Mouse (Mus musculus) heart, embryonic 15.5 days (tissue): ENCODE measurements at regions not wholly inside any gene's neighbourhood (a gene's known extent, or its start where the extent isn't known, plus 50 kb on each side); places are given as distances from the start of the nearest gene placed in this dataset.

ENCODE experiments used
- ATAC-seq: fragments of 200-750 bp; cut with Nextera tagmentation; replicated peaks from 2 replicates; pipeline ENCODE4 v1.8.0; 2017; ENCODE audit warnings: low read depth, moderate TSS enrichment; ENCODE audit not compliant: insufficient number of reproducible peaks, insufficient read depth, low FRiP score
- H3K27ac ChIP-seq: fragments of 300-500 bp; sonication (generic); 2 replicates; pipeline ENCODE4 v1.5.1; 2015; ENCODE audit warnings: mild to moderate bottlenecking, inconsistent platforms
- H3K27me3 ChIP-seq: fragments of 300-500 bp; sonication (generic); 2 replicates; pipeline ENCODE4 v1.6.1; 2015; ENCODE audit warnings: inconsistent platforms
- H3K36me3 ChIP-seq: fragments of 300-500 bp; sonication (generic); 2 replicates; pipeline ENCODE4 v1.6.1; 2015; ENCODE audit warnings: mild to moderate bottlenecking, inconsistent platforms
- H3K4me1 ChIP-seq: fragments of 300-500 bp; sonication (generic); replicated peaks from 2 replicates; pipeline ENCODE4 v1.6.1; 2015; ENCODE audit warnings: inconsistent platforms
- H3K4me2 ChIP-seq: fragments of 300-500 bp; sonication (generic); 2 replicates; pipeline ENCODE4 v1.6.1; 2015; ENCODE audit warnings: inconsistent platforms, mild to moderate bottlenecking, moderate library complexity
- H3K4me3 ChIP-seq: fragments of 300-500 bp; sonication (generic); 2 replicates; pipeline ENCODE4 v1.5.1; 2015; ENCODE audit warnings: mild to moderate bottlenecking, inconsistent platforms
- H3K9ac ChIP-seq: fragments of 300-500 bp; sonication (generic); 2 replicates; pipeline ENCODE4 v1.6.1; 2015; ENCODE audit warnings: mild to moderate bottlenecking, inconsistent platforms
- H3K9me3 ChIP-seq: fragments of 300-500 bp; sonication (generic); replicated peaks from 2 replicates; pipeline ENCODE4 v1.6.1; 2016; ENCODE audit warnings: inconsistent platforms
- WGBS: fragments of 180-500 bp; shearing (Covaris S2); methylation state at CpG from one replicate; pipeline ENCODE4 v1.1.7; 2015; ENCODE audit warnings: mixed read lengths; 5-methylcytosine and 5-hydroxymethylcytosine counted together

DNA sequence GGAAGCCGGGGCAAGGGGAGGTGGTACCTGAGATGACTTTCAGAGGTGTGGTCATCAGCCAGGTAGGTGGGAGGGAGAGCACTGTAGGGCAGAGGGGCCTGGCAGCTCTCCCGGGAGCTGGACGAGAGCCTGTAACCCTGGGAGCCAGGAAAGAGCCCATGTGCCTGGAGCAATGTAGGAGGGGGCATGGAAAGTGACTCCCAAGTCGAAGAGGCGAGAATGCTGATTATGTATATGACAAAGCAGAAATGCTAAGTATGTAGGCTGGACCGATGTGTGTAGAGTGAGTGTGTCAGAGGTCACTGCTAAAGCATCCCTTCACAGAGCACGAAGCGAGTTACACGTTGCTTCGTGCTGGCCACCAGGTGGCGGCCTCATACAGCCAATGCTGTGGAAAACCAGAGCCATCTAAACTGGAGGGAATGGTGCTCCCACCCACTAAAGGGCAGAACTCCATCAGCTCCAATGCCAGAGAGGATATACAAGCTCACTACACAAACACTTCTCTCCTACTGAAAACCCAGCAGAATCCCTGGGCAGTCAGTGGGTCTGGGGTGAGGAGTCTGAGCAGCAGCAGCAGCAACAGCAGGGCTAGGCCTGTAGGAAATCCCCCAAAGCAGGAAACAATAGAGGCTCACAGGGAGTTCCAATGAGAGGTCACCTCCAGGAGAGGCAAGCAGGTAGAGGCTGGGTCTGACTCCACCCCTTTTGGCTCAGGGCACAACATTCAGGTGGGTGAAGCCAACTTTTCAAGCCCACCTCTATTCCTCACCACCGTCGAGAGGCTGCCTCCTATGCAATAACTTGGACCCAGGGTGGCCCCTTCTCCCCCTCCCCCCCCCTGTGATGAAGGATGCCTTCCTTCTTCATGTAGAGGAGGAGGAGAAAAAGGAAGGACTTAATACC is 116.9 kb upstream of the Klf14 start:
- peaks cover 48% of the 10 kb centered on the region for H3K4me1 ChIP-seq
- 22% methylated on average over 13 of the region's 13 CpGs for WGBS

GRCm38 (mm10) chr6:31076478-31076834 is 117.6 kb upstream of the Klf14 start:
- Histone ChIP-seq H3K27me3 (no peaks in the 10 kb centered on the region), H3K36me3 (no peaks in the 10 kb centered on the region), H3K4me2 (no peak overlapping the region), H3K4me3 (no peak overlapping the region), H3K4me1 (peaks cover 47% of the 10 kb centered on the region), H3K9me3 (no peaks in the 10 kb centered on the region), H3K9ac (no peak overlapping the region), H3K27ac (peak overlapping the region; percentile 46)
- WGBS, result 62% methylated on average over 6 of the region's 6 CpGs
- ATAC-seq, result no peak

More for the DNA sequence above, 116.9 kb upstream of the Klf14 start:
- Histone ChIP-seq H3K36me3 (no peaks in the 10 kb centered on the region), H3K27me3 (no peaks in the 10 kb centered on the region), H3K27ac (peak overlapping the region; percentile 25; the same call in 1 of the 2 replicates), H3K9me3 (no peaks in the 10 kb centered on the region), H3K9ac (no peak overlapping the region), H3K4me3 (no peak overlapping the region), H3K4me2 (no peak overlapping the region)
- ATAC-seq, result peak; percentile 60

GRCm38 (mm10) chr6:31077216-31077615 is 118.3 kb upstream of the Klf14 start:
- H3K9ac ChIP-seq, result no peak overlapping the region
- H3K27ac ChIP-seq, result peak overlapping the region; percentile 46
- H3K36me3 ChIP-seq, result no peaks in the 10 kb centered on the region
- no peak for ATAC-seq
- peaks cover 55% of the 10 kb centered on the region for H3K4me1 ChIP-seq
- no peak overlapping the region for H3K4me3 ChIP-seq
- H3K27me3 ChIP-seq, result no peaks in the 10 kb centered on the region
- H3K4me2 ChIP-seq, result no peak overlapping the region
- no peaks in the 10 kb centered on the region for H3K9me3 ChIP-seq
- 35% methylated on average over 9 of the region's 9 CpGs for WGBS

- Histone ChIP-seq H3K27me3 (no peaks in the 10 kb centered on the region), H3K9me3 (no peaks in the 10 kb centered on the region), H3K9ac (no peak overlapping the region), H3K27ac (peak overlapping the region; percentile 46), H3K36me3 (no peaks in the 10 kb centered on the region), H3K4me3 (no peak overlapping the region), H3K4me1 (peaks cover 60% of the 10 kb centered on the region), H3K4me2 (no peak overlapping the region)
- 61% methylated on average over 9 of the region's 9 CpGs for WGBS
- no peak for ATAC-seq
Measured at GRCm38 (mm10) chr6:31077779-31078178, 118.9 kb upstream of the Klf14 start.

DNA sequence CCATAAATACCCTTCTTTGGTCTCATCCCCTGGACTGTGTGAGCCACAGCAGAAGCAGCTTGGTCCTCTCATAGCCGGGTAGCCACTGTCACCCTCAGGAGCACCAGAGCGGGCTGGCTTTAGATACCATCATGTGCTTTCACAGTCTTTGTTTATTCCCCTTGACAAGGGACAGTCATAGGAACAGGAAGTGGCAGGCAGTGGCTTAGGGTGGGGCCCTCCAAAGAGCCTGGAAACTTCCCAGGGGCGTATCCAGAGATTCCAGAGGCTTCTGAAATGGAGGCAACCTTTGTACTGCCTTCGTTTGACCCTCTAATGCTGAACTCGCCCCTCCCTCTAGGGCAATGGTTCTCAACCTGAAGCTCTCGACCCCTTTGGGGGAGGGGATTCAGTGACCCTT is 119.5 kb upstream of the Klf14 start:
- Histone ChIP-seq H3K27me3 (no peaks in the 10 kb centered on the region), H3K9me3 (no peaks in the 10 kb centered on the region), H3K4me1 (peaks cover 65% of the 10 kb centered on the region), H3K27ac (no peak overlapping the region), H3K36me3 (no peaks in the 10 kb centered on the region), H3K4me3 (no peak overlapping the region), H3K9ac (no peak overlapping the region), H3K4me2 (no peak overlapping the region)
- ATAC-seq, result no peak
- 69% methylated on average over 6 of the region's 6 CpGs for WGBS

DNA sequence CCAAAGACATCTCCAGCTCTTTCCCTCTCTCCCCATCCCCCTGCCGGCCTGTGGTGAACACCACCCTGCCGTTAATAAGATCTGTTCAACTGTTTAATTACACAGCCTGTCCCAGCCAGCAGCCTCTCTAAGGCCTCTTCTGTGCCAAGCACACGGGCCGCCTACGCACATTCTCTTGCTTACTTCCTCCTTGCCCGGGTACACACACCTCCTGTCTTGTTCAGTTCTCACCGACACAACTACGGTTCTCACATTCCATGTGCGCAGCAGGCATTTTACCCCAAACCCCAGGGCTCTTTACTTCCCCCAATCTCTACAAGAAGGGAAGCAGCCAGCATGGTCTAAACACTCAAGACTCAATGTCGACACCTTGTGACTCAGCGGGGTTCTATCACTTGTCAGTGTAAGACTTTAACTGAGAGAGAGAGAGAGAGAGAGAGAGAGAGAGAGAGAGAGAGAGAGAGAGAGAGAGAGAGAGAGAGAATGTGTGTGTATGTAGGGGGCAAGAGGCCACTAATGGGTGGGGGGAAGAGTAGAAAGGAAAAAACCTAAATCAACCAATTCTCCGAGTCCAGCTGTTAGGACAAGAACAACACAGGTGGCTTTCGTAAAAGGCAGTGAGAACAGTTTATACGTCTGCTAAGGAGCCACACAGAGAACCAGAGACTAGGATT is 120.8 kb upstream of the Klf14 start:
- H3K4me1 ChIP-seq, result peaks cover 65% of the 10 kb centered on the region
- 52% methylated on average over 14 of the region's 14 CpGs for WGBS
- no peak for ATAC-seq

GRCm38 (mm10) chr6:31080279-31080678 is 121.4 kb upstream of the Klf14 start:
- no peaks in the 10 kb centered on the region for H3K27me3 ChIP-seq
- 71% methylated on average over 4 of the region's 4 CpGs for WGBS
- no peaks in the 10 kb centered on the region for H3K36me3 ChIP-seq
- H3K27ac ChIP-seq, result no peak overlapping the region
- no peak overlapping the region for H3K4me3 ChIP-seq
- H3K9ac ChIP-seq, result no peak overlapping the region
- peaks cover 65% of the 10 kb centered on the region for H3K4me1 ChIP-seq
- no peak for ATAC-seq
- H3K4me2 ChIP-seq, result no peak overlapping the region
- H3K9me3 ChIP-seq, result no peaks in the 10 kb centered on the region

More for the DNA sequence above, 120.8 kb upstream of the Klf14 start:
- no peaks in the 10 kb centered on the region for H3K36me3 ChIP-seq
- H3K4me2 ChIP-seq, result no peak overlapping the region
- H3K4me3 ChIP-seq, result no peak overlapping the region
- no peaks in the 10 kb centered on the region for H3K9me3 ChIP-seq
- no peak overlapping the region for H3K27ac ChIP-seq
- H3K9ac ChIP-seq, result no peak overlapping the region
- no peaks in the 10 kb centered on the region for H3K27me3 ChIP-seq

DNA sequence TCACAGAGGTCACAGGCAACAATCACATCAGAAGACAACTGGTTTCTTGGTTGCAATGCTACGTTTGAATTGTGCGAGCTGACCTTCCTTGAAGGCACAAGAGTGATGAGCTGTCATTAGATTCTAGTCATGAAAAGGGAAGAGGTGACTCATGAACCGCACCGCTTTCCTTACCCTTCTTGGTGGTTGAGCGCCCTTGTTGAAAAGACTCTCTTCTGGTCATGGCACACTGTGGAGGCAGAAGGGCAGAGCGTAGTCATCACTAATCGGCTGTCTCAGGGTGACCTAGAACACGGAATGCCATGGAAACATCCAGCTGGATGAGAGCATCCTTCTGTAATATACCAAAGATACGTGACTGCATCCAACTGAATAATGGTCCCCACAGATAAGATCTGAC is 121.8 kb upstream of the Klf14 start:
- 88% methylated on average over 9 of the region's 9 CpGs for WGBS
- H3K4me2 ChIP-seq, result no peak overlapping the region
- no peaks in the 10 kb centered on the region for H3K36me3 ChIP-seq
- no peak for ATAC-seq
- no peak overlapping the region for H3K27ac ChIP-seq
- H3K4me3 ChIP-seq, result no peak overlapping the region
- H3K9me3 ChIP-seq, result no peaks in the 10 kb centered on the region
- no peak overlapping the region for H3K9ac ChIP-seq
- peaks cover 61% of the 10 kb centered on the region for H3K4me1 ChIP-seq
- H3K27me3 ChIP-seq, result no peaks in the 10 kb centered on the region

DNA sequence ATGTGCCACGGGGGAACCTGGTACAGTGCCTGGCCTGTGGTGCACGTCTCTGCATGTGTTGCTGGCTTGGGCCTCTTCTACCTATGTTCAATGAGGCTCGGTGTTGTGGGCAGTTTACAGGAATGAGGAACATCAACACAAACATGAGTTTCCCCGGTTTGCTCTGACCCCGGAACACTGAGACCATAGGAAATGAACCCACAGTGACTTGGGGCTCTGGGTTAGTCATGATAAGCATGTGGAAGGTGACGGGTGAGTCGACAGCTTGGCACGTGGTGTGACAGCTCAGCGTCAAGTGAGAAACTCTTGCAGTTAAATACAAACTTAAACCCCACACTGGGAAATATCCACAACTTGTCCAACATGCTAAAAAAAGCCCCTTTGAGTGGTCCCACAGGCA is 122.4 kb upstream of the Klf14 start:
- ATAC-seq, result no peak
- no peak overlapping the region for H3K9ac ChIP-seq
- H3K4me3 ChIP-seq, result no peak overlapping the region
- no peak overlapping the region for H3K27ac ChIP-seq
- WGBS, result 51% methylated on average over 9 of the region's 9 CpGs
- H3K36me3 ChIP-seq, result no peaks in the 10 kb centered on the region
- no peaks in the 10 kb centered on the region for H3K27me3 ChIP-seq
- peaks cover 56% of the 10 kb centered on the region for H3K4me1 ChIP-seq
- H3K4me2 ChIP-seq, result no peak overlapping the region
- no peaks in the 10 kb centered on the region for H3K9me3 ChIP-seq

DNA sequence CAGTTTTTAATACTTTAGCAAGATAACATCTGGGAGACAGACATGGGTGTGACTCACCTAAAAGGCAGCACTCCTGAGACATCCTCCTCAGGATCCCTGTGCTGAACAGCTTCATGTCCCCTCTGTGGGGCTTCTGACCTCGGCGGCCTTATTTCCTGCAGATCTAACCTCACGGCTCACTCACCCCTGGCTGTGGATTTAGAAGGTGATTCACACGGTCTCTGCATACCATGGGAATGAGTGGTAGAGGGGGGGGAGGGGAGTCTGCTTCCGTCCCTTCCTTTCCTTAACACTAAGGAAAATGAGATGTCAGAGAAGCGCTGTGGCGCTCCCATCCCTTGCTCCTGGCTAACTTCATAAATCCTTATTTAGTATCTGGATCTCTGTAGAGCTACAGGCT is 123.1 kb upstream of the Klf14 start:
- H3K9me3 ChIP-seq, result no peaks in the 10 kb centered on the region
- 48% methylated on average over 7 of the region's 7 CpGs for WGBS
- H3K4me1 ChIP-seq, result peaks cover 49% of the 10 kb centered on the region
- no peak overlapping the region for H3K9ac ChIP-seq
- ATAC-seq, result no peak
- no peaks in the 10 kb centered on the region for H3K27me3 ChIP-seq
- H3K4me3 ChIP-seq, result no peak overlapping the region
- H3K27ac ChIP-seq, result no peak overlapping the region
- no peak overlapping the region for H3K4me2 ChIP-seq
- no peaks in the 10 kb centered on the region for H3K36me3 ChIP-seq

- no peak overlapping the region for H3K4me3 ChIP-seq
- ATAC-seq, result 0 out of 2 replicates have a peak, but pooled peaks have one; percentile 17
- H3K9ac ChIP-seq, result no peak overlapping the region
- H3K9me3 ChIP-seq, result no peaks in the 10 kb centered on the region
- no peaks in the 10 kb centered on the region for H3K27me3 ChIP-seq
- H3K4me2 ChIP-seq, result no peak overlapping the region
- no peaks in the 10 kb centered on the region for H3K36me3 ChIP-seq
- 72% methylated on average over 10 of the region's 10 CpGs for WGBS
- peaks cover 40% of the 10 kb centered on the region for H3K4me1 ChIP-seq
- peak overlapping the region; percentile 62 for H3K27ac ChIP-seq
Measured at GRCm38 (mm10) chr6:31082613-31083470, 124.0 kb upstream of the Klf14 start.
